Mouse (Mus musculus): ENCODE results near the gene Faap100.
A peak's percentile ranks its signal among the peaks of the same experiment; 100 is the strongest.
"Not testable (repeated sequence)": the region's sequence is repeated elsewhere in the genome, so short reads cannot be mapped to it uniquely, and the experiment has no call there.

The Faap100 gene

DNA sequence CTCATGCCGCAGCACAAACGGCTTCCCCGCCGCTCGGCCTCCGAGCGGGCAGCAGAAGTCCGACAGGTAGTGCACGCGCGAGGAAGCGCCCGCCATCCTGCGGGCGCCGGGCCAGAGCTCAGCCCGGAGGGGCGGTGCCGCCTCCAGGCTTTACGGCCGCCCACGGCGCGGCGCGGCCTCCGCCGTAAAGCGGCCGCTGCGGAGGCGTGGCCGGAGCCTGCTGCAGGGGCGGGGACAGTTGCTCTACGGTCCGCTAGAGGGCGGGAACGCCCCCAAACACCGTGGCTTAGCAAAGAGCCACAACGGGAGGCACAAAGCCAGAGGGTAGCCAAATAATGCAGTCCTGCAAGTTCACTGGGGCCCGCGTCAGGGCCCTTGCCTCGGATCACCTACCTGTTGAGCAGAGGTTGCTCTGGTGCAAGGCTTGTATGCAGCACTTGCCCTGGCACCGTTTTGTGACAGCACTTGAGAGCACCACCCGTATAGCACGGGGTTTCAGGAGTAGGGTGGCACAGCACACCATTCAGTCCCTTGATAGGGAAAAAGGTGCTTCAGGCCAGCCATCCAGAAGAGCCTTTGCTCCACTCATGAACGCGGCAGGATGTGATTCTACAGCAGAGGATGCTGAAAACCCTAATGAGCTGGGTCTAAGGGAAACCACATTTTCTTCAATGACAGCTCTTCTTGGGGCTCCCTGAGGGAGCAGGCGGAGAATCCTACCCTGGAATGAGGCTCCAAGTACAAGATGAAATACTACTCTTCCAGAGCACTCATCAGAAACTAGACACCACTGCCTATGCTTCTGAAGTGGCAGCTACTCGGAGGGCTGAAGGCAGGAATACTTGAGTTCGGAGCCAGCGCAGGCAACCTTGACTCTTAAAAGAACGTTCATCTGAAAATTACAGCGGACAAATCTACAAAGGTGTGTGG lies at the start of gene Faap100:
Faap100 (minus strand) TSS at position 154 of the 930 bp plus-strand sequence.
- DNase-seq: peak; percentile 99

- DNase-seq: no peak
These were observed 48.2 kb upstream of the Faap100 start for GRCm38 (mm10) chr11:120426727-120427126.

DNA sequence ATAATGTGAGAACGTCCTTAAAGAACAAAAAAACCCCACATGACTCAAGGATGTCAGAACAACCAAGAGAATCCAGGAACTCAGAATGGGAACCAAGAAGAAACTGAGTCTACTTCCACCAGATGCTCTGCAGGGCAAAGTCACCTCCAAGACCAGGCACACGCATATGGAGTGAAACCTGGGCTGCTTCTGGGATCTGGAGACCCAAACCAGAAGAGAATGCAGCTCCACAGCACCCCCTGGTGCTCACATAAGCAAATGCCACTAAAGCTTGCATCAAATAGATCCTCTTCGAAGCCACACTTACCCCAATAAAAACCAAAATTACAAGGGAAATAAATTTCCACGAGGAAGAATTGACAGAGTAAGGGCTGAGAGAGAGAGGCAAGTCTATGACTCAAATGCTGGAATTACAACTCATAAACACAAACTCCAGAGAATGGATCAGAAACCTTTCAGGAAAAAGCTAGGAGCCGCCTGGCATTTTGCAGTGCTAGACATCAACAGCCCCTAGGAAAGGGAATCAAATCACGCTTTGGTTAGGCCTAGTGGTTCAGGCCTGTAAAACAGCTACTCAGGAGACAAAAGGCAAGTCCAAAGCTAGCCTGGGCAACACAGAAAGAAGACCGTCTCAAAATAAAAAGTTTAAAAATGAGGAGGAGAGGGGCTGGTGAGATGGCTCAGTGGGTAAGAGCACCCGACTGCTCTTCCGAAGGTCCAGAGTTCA lies 45.2 kb upstream of the Faap100 start:
- no peak for DNase-seq

GRCm38 (mm10) chr11:120422651-120423568 lies 44.3 kb upstream of the Faap100 start:
- DNase-seq: no peak

GRCm38 (mm10) chr11:120418592-120418991 lies 40.0 kb upstream of the Faap100 start:
- no peak for DNase-seq

- no peak for DNase-seq
These were observed 39.3 kb upstream of the Faap100 start for GRCm38 (mm10) chr11:120417852-120418251.

- not testable (repeated sequence) for DNase-seq
These were observed 35.1 kb upstream of the Faap100 start for GRCm38 (mm10) chr11:120413621-120414020.

- DNase-seq: no peak
These were observed 27.9 kb upstream of the Faap100 start for GRCm38 (mm10) chr11:120406445-120406844.

- no peak for DNase-seq
These were observed 27.3 kb upstream of the Faap100 start for GRCm38 (mm10) chr11:120405867-120406266.

- DNase-seq: no peak
These were observed 26.2 kb upstream of the Faap100 start for GRCm38 (mm10) chr11:120404814-120405213.

DNA sequence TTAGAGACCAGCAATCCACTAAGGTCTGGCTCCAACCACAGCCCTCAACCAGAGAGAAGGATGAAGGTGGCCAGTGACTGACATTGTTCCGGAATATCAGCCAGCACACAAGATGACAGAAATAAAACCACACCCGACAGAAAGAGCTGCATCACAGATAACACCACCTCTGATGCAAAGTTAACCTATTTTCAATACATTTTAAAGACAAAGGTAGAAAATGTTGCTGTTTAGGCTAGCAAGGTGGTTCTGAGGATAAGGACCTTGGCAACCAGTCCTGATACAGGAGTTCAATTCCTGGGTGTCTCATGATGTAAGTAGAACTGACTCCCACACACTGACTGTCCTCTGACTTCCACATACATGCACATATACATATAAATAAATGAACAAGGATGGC lies 20.8 kb upstream of the Faap100 start:
- no peak for DNase-seq

- DNase-seq: peak; percentile 76
These were observed 19.0 kb upstream of the Faap100 start for GRCm38 (mm10) chr11:120397602-120398001.

DNA sequence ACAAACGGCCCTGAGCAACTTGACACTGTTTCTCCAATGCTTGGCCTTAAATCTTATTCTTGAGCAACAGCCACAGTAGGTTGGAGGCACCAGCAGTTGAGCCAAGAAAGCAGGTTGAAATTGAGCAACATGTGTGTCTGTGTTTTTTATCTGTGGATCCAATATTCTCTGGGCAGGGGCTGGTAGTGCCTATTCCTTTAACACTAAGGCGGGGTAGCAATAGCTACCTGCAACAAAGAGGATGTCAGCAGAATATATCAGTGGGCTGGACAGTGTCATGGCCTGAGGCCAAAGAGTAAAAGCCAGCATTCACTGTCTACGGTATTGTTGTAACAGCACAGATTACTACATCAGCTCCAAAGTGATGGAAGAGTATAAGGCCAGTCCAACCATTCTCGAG lies 17.1 kb upstream of the Faap100 start:
- DNase-seq: peak; percentile 85

- no peak for DNase-seq
These were observed 10.0 kb upstream of the Faap100 start for GRCm38 (mm10) chr11:120388580-120388979.

DNA sequence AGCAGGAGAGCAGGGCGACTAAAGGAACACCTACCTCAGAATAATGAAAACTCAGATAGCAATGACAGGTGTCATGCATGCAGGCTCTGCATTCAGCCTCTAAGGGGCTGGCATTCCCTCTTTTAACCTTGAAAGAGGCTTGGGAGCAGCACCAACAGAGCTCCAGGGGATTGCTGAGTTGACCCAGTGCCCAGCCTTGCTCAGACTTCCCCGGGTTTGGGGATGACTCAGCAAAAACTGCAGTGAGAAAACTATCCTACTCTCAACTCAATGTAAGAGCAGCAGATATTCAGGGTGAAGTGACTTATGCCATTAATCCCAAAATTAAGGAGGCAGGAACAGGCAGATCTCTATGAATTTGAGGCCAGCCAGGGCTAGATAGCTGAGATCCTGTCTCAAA lies 8.6 kb upstream of the Faap100 start:
- peak; percentile 89 for DNase-seq

DNA sequence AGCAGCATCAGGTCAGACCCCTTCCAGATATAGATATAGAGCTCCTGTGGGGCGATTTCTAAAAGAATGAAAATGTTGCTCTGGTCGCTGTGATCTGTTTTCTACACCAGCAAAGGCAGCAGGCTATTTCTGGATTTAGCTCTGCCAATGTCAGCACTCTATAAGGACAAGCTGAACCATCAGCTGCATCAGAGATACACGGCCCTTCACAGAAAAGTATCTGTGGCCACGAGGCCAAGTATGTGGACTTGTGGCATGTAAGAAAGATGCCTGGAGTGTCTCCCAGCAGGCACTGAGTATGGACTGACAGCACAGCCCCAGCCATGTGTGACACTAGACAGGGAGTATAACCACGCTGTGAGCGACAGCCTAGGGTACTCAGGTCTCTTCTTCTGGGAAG lies 8.1 kb upstream of the Faap100 start:
- DNase-seq: peak; percentile 94

- DNase-seq: peak; percentile 97
These were observed 3.9 kb upstream of the Faap100 start for GRCm38 (mm10) chr11:120382509-120382908.

DNA sequence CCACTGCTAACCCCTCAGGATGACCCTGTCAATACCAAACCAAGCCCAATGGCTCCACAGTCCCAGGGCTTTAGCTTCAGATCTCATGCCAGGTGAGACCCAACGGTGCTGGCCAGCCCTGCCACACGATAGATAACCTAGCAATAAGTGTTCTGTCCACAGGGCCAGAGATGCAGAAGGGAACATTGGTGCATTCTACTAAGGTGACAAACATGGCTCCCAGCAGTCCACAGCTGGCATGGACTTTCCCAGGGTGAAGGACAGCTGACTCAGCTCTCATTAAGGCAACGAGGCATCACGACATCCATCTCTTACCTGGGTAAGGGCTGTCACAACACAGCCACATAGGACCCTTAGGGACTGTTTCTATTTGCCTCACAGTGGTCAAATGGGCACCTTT lies 2.6 kb upstream of the Faap100 start:
- peak; percentile 83 for DNase-seq

GRCm38 (mm10) chr11:120380271-120380670 lies 1.7 kb upstream of the Faap100 start:
- peak; percentile 92 for DNase-seq

GRCm38 (mm10) chr11:120378031-120378610 lies 443 bp downstream of the Faap100 start:
- DNase-seq: peak; percentile 97

GRCm38 (mm10) chr11:120377337-120377736 lies 1.2 kb downstream of the Faap100 start:
- peak; percentile 95 for DNase-seq

Data from heart, adult 11 months (tissue).